ENCODE assay signal across 30 mouse cellular contexts in genomic region chr2:156079183-156079560, GRCm38 (mm10). TPM values are rescaled to one million over a fixed set of nuclear protein-coding genes. Genes with fewer than 3 reads are reported as not detected.
DNase-seq lines count a peak whose midpoint lies in the region; ATAC-seq lines count a peak whose summit lies in the region.
"Had no signal": no experiment of that assay in that cellular context is flagged by ENCODE, and none has a peak within 500 bp of the region (broad histone marks: within the 10 kb centered on the region; RNA-seq: fewer than 3 reads in every experiment).

No protein-coding gene starts in this region.

- DNase-seq in heart, postnatal 10 days, result no peak
- peak; percentile 78 for DNase-seq in adrenal gland, adult 2 months
- DNase-seq in adrenal gland, postnatal 14 days, result peak; percentile 66
- no peak for DNase-seq in Muller cell, postnatal 12 days (ENCODE audit: inconsistent ontology term)
- DNase-seq: B cell, adult 2 months; cerebellum, adult 8-10 months; kidney, postnatal 25 days; liver; right cerebral cortex, adult 18-20 months; right cerebral cortex, postnatal 4 days; thymus, postnatal 25 days had no signal

- no peaks in the 10 kb centered on the region for H3K9me3 ChIP-seq in heart, embryonic 12.5 days (replicated peaks)
- no peaks in the 10 kb centered on the region for H3K9me3 ChIP-seq in intestine, embryonic 15.5 days
- no peaks in the 10 kb centered on the region for H3K9me3 ChIP-seq in intestine, embryonic 16.5 days (ENCODE audit: control insufficient read depth, low read length)
- H3K9me3 ChIP-seq: G1E; limb, embryonic 10.5 days; neural tube, embryonic 15.5 days had no signal

- intact Hi-C loops in heart, postnatal 10 days (cut with DNase I), result no loop called here

- ATAC-seq in heart, embryonic 12.5 days (ENCODE audit: insufficient number of reproducible peaks, low FRiP score), result peak; percentile 40
- peak; percentile 13; the same call in 1 of the 2 replicates for ATAC-seq in intestine, embryonic 15.5 days
- no peak for ATAC-seq in intestine, embryonic 16.5 days
- ATAC-seq: forebrain, embryonic 14.5 days; lung, postnatal 0 days; midbrain, embryonic 16.5 days had no signal

- no peak overlapping the region for H3K4me2 ChIP-seq in heart, embryonic 12.5 days
- H3K4me2 ChIP-seq in intestine, embryonic 15.5 days (replicated peaks), result no peak overlapping the region
- no peak overlapping the region for H3K4me2 ChIP-seq in intestine, embryonic 16.5 days (ENCODE audit: low read depth, low read length)
- H3K4me2 ChIP-seq: hindbrain, embryonic 14.5 days; neural tube, embryonic 15.5 days had no signal

- no peaks in the 10 kb centered on the region for H3K27me3 ChIP-seq in heart, embryonic 12.5 days (replicated peaks)
- H3K27me3 ChIP-seq in intestine, embryonic 15.5 days (replicated peaks), result no peaks in the 10 kb centered on the region
- H3K27me3 ChIP-seq in intestine, embryonic 16.5 days (replicated peaks; ENCODE audit: control insufficient read depth, insufficient read depth, low read length), result no peaks in the 10 kb centered on the region
- H3K27me3 ChIP-seq: CH12.LX; neural tube, embryonic 15.5 days had no signal

- no peak overlapping the region for H3K9ac ChIP-seq in heart, embryonic 12.5 days
- H3K9ac ChIP-seq in intestine, embryonic 15.5 days, result no peak overlapping the region
- no peak overlapping the region for H3K9ac ChIP-seq in intestine, embryonic 16.5 days (ENCODE audit: low read depth, low read length)
- H3K9ac ChIP-seq: hindbrain, embryonic 14.5 days; neural tube, embryonic 15.5 days had no signal

- H3K4me3 ChIP-seq in heart, embryonic 12.5 days, result no peak overlapping the region
- H3K4me3 ChIP-seq in intestine, embryonic 15.5 days (replicated peaks), result no peak overlapping the region
- no peak overlapping the region for H3K4me3 ChIP-seq in intestine, embryonic 16.5 days (ENCODE audit: low read length)
- H3K4me3 ChIP-seq: layer of hippocampus, adult 2 months; limb, embryonic 10.5 days; neural tube, embryonic 15.5 days had no signal

- H3K27ac ChIP-seq in heart, embryonic 12.5 days (ENCODE audit: poor library complexity, severe bottlenecking), result no peak overlapping the region
- H3K27ac ChIP-seq in intestine, embryonic 15.5 days, result no peak overlapping the region
- no peak overlapping the region for H3K27ac ChIP-seq in intestine, embryonic 16.5 days (ENCODE audit: low read length)
- H3K27ac ChIP-seq: hindbrain, embryonic 14.5 days; layer of hippocampus, adult 2 months; limb, embryonic 10.5 days; macrophage; neural tube, embryonic 15.5 days had no signal

- WGBS in heart, embryonic 12.5 days, result 80% methylated on average over 8 of the region's 8 CpGs
- 80% methylated on average over 8 of the region's 8 CpGs for WGBS in intestine, embryonic 15.5 days
- WGBS in intestine, embryonic 16.5 days, result 84% methylated on average over 8 of the region's 8 CpGs

- H3K36me3 ChIP-seq in heart, embryonic 12.5 days, result peaks cover 50% of the 10 kb centered on the region
- H3K36me3 ChIP-seq in intestine, embryonic 15.5 days, result peaks cover 34% of the 10 kb centered on the region
- peaks cover 25% of the 10 kb centered on the region for H3K36me3 ChIP-seq in intestine, embryonic 16.5 days (ENCODE audit: control insufficient read depth, insufficient read depth, low read length)

- peaks cover 29% of the 10 kb centered on the region for H3K4me1 ChIP-seq in heart, embryonic 12.5 days (replicated peaks)
- peaks cover 8% of the 10 kb centered on the region; the same call in 1 of the 2 replicates for H3K4me1 ChIP-seq in intestine, embryonic 15.5 days (replicated peaks)
- 0 out of 2 replicates have a peak, but pooled peaks cover 3% of the 10 kb centered on the region for H3K4me1 ChIP-seq in intestine, embryonic 16.5 days (ENCODE audit: control insufficient read depth, insufficient read depth, low read length)
- H3K4me1 ChIP-seq: limb, embryonic 10.5 days had no signal

RNA-seq across cellular contexts. Expression of gene Spag4, which starts 14.2 kb away (rescaled TPM):
- polyA plus RNA-seq in heart, embryonic 12.5 days (2016; fragmentation: Nextera tagmentation; extraction: Ambion mirVana), result 3.1 and 3.3 TPM in 2 replicates
- total RNA-seq in heart, postnatal 10 days (2021), result 1 to 10 TPM in 1 of 2 experiments, under 1 TPM in 1; 0.72 to 1.1 TPM
- 2.8 and 2.9 TPM in 2 replicates for polyA plus RNA-seq in intestine, embryonic 15.5 days (2015; fragmentation: Nextera tagmentation; extraction: Ambion mirVana)
- polyA plus RNA-seq in intestine, embryonic 16.5 days (2015; fragmentation: Nextera tagmentation; extraction: Ambion mirVana), result 1.7 and 2.4 TPM in 2 replicates
- 1 to 10 TPM; 3.7 to 4.9 TPM for total RNA-seq in adrenal gland, adult 2 months (2021)
- polyA plus RNA-seq in adrenal gland, adult 2 months (2012; rRNA removed), result 2.3 and 3.8 TPM in 2 replicates
- total RNA-seq in adrenal gland, postnatal 14 days (2021), result 4.2 and 6.0 TPM in 2 replicates
- polyA plus RNA-seq: macrophage had no signal

RNA-seq across cellular contexts. Expression of gene Fer1l4, which starts 26.4 kb away (rescaled TPM):
- polyA plus RNA-seq in heart, embryonic 12.5 days (2016; fragmentation: Nextera tagmentation; extraction: Ambion mirVana), result not detected in 2 replicates
- total RNA-seq in heart, postnatal 10 days (2021), result not detected
- 0.03 and 0.08 TPM in 2 replicates for polyA plus RNA-seq in intestine, embryonic 15.5 days (2015; fragmentation: Nextera tagmentation; extraction: Ambion mirVana)
- 0.05 and 0.06 TPM in 2 replicates for polyA plus RNA-seq in intestine, embryonic 16.5 days (2015; fragmentation: Nextera tagmentation; extraction: Ambion mirVana)
- not detected for total RNA-seq in adrenal gland, adult 2 months (2021)
- polyA plus RNA-seq in adrenal gland, adult 2 months (2012; rRNA removed), result not detected in 2 replicates
- total RNA-seq in adrenal gland, postnatal 14 days (2021), result not detected in 2 replicates
- total RNA-seq: CH12.LX; gastrocnemius, adult 8-10 months; granulocyte monocyte progenitor cell, adult 5-6 weeks; heart, postnatal 25 days; layer of hippocampus, adult 2 months; layer of hippocampus, postnatal 25 days had no signal
- polyA plus RNA-seq: embryonic facial prominence, embryonic 14.5 days; forebrain, embryonic 14.5 days; G1E; hindbrain, embryonic 14.5 days; limb, embryonic 10.5 days; liver, embryonic 16.5 days; macrophage; midbrain, embryonic 16.5 days had no signal

RNA-seq across cellular contexts. Expression of gene Cpne1, which starts 32.6 kb away (rescaled TPM):
- polyA plus RNA-seq in heart, embryonic 12.5 days (2016; fragmentation: Nextera tagmentation; extraction: Ambion mirVana), result 30.0 and 31.0 TPM in 2 replicates
- total RNA-seq in heart, postnatal 10 days (2021), result 10 to 100 TPM; 23.0 to 23.3 TPM
- 48.0 and 48.9 TPM in 2 replicates for polyA plus RNA-seq in intestine, embryonic 15.5 days (2015; fragmentation: Nextera tagmentation; extraction: Ambion mirVana)
- 35.8 and 41.5 TPM in 2 replicates for polyA plus RNA-seq in intestine, embryonic 16.5 days (2015; fragmentation: Nextera tagmentation; extraction: Ambion mirVana)
- 10 to 100 TPM; 48.8 to 53.9 TPM for total RNA-seq in adrenal gland, adult 2 months (2021)
- 87.7 and 97.8 TPM in 2 replicates for polyA plus RNA-seq in adrenal gland, adult 2 months (2012; rRNA removed)
- 42.4 and 48.1 TPM in 2 replicates for total RNA-seq in adrenal gland, postnatal 14 days (2021)

RNA-seq across cellular contexts. Expression of gene Rbm12, which starts 32.6 kb away (rescaled TPM):
- polyA plus RNA-seq in heart, embryonic 12.5 days (2016; fragmentation: Nextera tagmentation; extraction: Ambion mirVana), result 26.2 and 26.9 TPM in 2 replicates
- 10 to 100 TPM; 31.5 to 33.5 TPM for total RNA-seq in heart, postnatal 10 days (2021)
- polyA plus RNA-seq in intestine, embryonic 15.5 days (2015; fragmentation: Nextera tagmentation; extraction: Ambion mirVana), result 17.8 and 25.8 TPM in 2 replicates
- 16.5 and 19.3 TPM in 2 replicates for polyA plus RNA-seq in intestine, embryonic 16.5 days (2015; fragmentation: Nextera tagmentation; extraction: Ambion mirVana)
- 10 to 100 TPM; 16.6 to 28.1 TPM for total RNA-seq in adrenal gland, adult 2 months (2021)
- 2.4 and 4.8 TPM in 2 replicates for polyA plus RNA-seq in adrenal gland, adult 2 months (2012; rRNA removed)
- 30.4 and 32.4 TPM in 2 replicates for total RNA-seq in adrenal gland, postnatal 14 days (2021)

RNA-seq across cellular contexts. Expression of gene Gm28036, which starts 47.7 kb away (rescaled TPM):
- polyA plus RNA-seq in heart, embryonic 12.5 days (2016; fragmentation: Nextera tagmentation; extraction: Ambion mirVana), result 19.1 and 21.0 TPM in 2 replicates
- total RNA-seq in heart, postnatal 10 days (2021), result 10 to 100 TPM; 19.7 to 19.8 TPM
- polyA plus RNA-seq in intestine, embryonic 15.5 days (2015; fragmentation: Nextera tagmentation; extraction: Ambion mirVana), result 11.8 and 15.7 TPM in 2 replicates
- polyA plus RNA-seq in intestine, embryonic 16.5 days (2015; fragmentation: Nextera tagmentation; extraction: Ambion mirVana), result 13.5 and 14.1 TPM in 2 replicates
- total RNA-seq in adrenal gland, adult 2 months (2021), result 10 to 100 TPM; 14.6 to 21.1 TPM
- polyA plus RNA-seq in adrenal gland, adult 2 months (2012; rRNA removed), result 2.3 and 3.4 TPM in 2 replicates
- 18.3 and 23.2 TPM in 2 replicates for total RNA-seq in adrenal gland, postnatal 14 days (2021)

Comparison
In these comparisons a context has a peak if more than half of its experiments do, and no peak if none do; other contexts are left out.
1. DNase-seq: peak in adrenal gland, adult 2 months (single experiment) and adrenal gland, postnatal 14 days (single experiment); none in heart, postnatal 10 days (0 of 2) and Muller cell, postnatal 12 days (single experiment).